Mouse (Mus musculus) limb, embryonic 15.5 days (tissue): Measurements from ENCODE around the gene Coa3. TPM values are rescaled to one million over a fixed set of nuclear protein-coding genes. Genes with fewer than 3 reads are reported as not detected.
A peak's percentile ranks its signal among the peaks of the same experiment; 100 is the strongest.

Experiments used
- ATAC-seq: fragments of 200-750 bp; cut with Nextera tagmentation; 2 replicates; pipeline ENCODE4 v1.8.0; 2017; ENCODE audit warnings: low read depth, moderate TSS enrichment; ENCODE audit not compliant: insufficient number of reproducible peaks, low FRiP score, low TSS enrichment
- H3K27ac ChIP-seq: fragments of 300-500 bp; sonication (generic); 2 replicates; pipeline ENCODE4 v1.5.1; 2015; ENCODE audit warnings: moderate library complexity, mild to moderate bottlenecking, inconsistent platforms
- H3K27me3 ChIP-seq: fragments of 300-500 bp; sonication (generic); 2 replicates; pipeline ENCODE4 v1.6.1; 2015; ENCODE audit warnings: inconsistent platforms
- H3K36me3 ChIP-seq: fragments of 300-500 bp; sonication (generic); 2 replicates; pipeline ENCODE4 v1.6.1; 2015; ENCODE audit warnings: inconsistent platforms
- H3K4me1 ChIP-seq: fragments of 300-500 bp; sonication (generic); 2 replicates; pipeline ENCODE4 v1.6.1; 2015; ENCODE audit warnings: inconsistent platforms
- H3K4me2 ChIP-seq: fragments of 300-500 bp; sonication (generic); 2 replicates; pipeline ENCODE4 v1.6.1; 2015; ENCODE audit warnings: mild to moderate bottlenecking, inconsistent platforms
- H3K4me3 ChIP-seq: fragments of 300-500 bp; sonication (generic); 2 replicates; pipeline ENCODE4 v1.5.1; 2015; ENCODE audit warnings: mild to moderate bottlenecking, inconsistent platforms
- H3K9ac ChIP-seq: fragments of 300-500 bp; sonication (generic); 2 replicates; pipeline ENCODE4 v1.6.1; 2015; ENCODE audit warnings: inconsistent platforms
- H3K9me3 ChIP-seq: fragments of 300-500 bp; sonication (generic); 2 replicates; pipeline ENCODE4 v1.6.1; 2016; ENCODE audit warnings: inconsistent platforms
- WGBS: fragments of 180-500 bp; shearing (Covaris S2); methylation state at CpG from one replicate; pipeline ENCODE4 v1.1.7; 2015; 5-methylcytosine and 5-hydroxymethylcytosine counted together
- polyA plus RNA-seq: library from polyadenylated mRNA; unstranded; fragments of >200 nt; fragmentation: Nextera tagmentation; extraction: Ambion mirVana; gene quantifications from 2 replicates; pipeline ENCODE4 v1.2.1, GENCODE M21; 2015

Coa3 gene
- polyA plus RNA-seq, 1 experiment from 2014 or later: 154 TPM

DNA sequence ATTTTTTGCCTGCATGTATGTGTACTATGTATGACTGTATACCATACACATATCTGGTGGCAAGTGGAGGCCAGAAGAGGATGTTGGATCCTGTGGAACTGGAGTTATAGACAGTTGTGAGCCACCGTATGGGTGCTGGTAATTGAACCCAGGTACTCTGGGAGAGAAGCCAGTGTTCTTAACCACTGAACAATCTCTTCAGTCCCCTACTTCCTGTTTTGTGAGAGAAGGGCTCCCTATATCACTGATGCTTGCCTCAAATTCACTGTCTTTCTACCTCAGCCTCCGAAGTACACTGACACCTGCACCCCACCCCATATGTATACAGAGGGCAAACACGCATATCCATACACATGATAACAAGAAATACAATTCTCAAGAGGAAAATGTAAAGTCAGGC is 32.2 kb upstream of the Coa3 start:
- ATAC-seq: no peak
- Histone ChIP-seq H3K4me1 (no peaks in the 10 kb centered on the region), H3K9ac (no peak overlapping the region), H3K4me3 (no peak overlapping the region), H3K27me3 (no peaks in the 10 kb centered on the region), H3K4me2 (no peak overlapping the region), H3K27ac (no peak overlapping the region), H3K36me3 (no peaks in the 10 kb centered on the region), H3K9me3 (no peaks in the 10 kb centered on the region)
- WGBS: 85% methylated on average over 3 of the region's 3 CpGs

DNA sequence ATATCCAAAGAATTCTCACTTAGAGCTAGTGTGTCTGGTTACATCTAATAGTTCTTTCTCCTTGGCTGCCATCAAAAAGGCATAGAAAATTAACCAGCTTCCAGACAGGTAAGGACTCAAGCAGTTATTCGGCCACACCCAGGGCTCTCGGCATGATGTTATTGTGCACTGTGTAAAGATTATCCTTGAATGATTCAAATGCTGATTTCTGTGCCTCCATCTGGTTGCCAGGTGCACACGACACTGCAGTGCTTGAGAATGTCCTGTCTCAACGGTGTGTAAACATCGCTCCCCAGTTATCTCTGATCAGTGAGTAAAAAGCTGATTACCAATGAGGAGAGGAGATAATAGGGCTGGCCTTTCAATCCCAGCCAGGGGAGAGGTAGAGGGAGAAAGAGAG is 28.8 kb upstream of the Coa3 start:
- 37% methylated on average over 5 of the region's 5 CpGs for WGBS
- no peaks in the 10 kb centered on the region for H3K27me3 ChIP-seq

DNA sequence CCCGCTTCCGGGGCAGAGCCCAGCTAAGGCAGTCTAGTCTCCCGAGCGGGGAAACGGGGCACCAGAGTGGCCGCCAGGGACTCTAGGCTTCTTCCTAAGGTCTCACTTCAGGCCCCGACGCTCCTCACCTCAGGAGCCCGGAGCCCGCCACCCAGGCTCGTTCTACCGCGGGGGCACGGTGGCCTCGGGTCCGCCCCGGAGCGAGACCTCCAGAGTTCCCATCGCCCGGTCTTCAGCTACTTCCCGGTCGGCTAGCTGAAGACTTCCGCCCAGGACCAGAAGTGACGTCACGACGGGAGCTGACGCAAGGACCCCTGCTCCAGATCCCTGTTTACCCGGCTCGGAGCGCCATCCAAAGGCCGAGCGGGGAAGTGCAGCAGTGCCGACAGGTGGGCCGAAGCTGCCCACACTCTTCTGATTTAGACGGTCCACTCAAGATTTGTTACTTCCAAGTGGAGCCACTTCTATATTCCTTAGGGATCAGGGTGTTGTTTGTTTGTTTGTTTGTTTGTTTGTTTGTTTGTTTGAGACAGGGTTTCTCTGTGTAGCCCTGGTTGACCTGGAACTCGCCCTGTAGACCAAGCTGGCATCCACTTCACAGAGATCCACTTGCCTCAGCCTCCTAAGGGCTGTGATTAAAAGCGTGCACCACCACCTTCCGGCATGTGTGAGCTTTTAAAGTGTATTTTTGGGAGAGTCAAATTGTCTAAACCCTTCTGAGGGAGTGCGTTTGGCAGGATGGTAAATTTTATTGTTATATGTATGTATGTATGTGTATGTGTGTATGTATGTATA is 23.3 kb upstream of the Coa3 start, which contains the start of gene Becn1:
TSS of gene Becn1 (minus strand) at position 283 of the 795 bp plus-strand sequence.
- H3K4me3 ChIP-seq: peak within 1 kb of the TSS; percentile 85
- 6% methylated on average over 39 of the region's 39 CpGs for WGBS
- peak within 1 kb of the TSS; percentile 89 for H3K9ac ChIP-seq
- peaks cover 21% of the 10 kb centered on the region for H3K4me1 ChIP-seq
- no peaks in the 10 kb centered on the region for H3K27me3 ChIP-seq
- peak; percentile 86 for ATAC-seq
- H3K9me3 ChIP-seq: no peaks in the 10 kb centered on the region
- H3K4me2 ChIP-seq: peak within 1 kb of the TSS; percentile 67
- peak within 1 kb of the TSS; percentile 4; the same call in 1 of the 2 replicates for H3K27ac ChIP-seq
- H3K36me3 ChIP-seq: peaks cover 21% of the 10 kb centered on the region

More for the DNA sequence above, 28.8 kb upstream of the Coa3 start:
- Histone ChIP-seq H3K27ac (no peak overlapping the region), H3K9ac (no peak overlapping the region), H3K4me2 (no peak overlapping the region), H3K4me1 (no peaks in the 10 kb centered on the region), H3K4me3 (no peak overlapping the region), H3K9me3 (no peaks in the 10 kb centered on the region), H3K36me3 (no peaks in the 10 kb centered on the region)
- ATAC-seq: no peak

- peak overlapping the region; percentile 89 for H3K9ac ChIP-seq
- peak overlapping the region; percentile 67 for H3K4me2 ChIP-seq
- H3K27ac ChIP-seq: peak overlapping the region; percentile 4; the same call in 1 of the 2 replicates
- H3K9me3 ChIP-seq: no peaks in the 10 kb centered on the region
- WGBS: 13% methylated on average over 26 of the region's 26 CpGs
- peaks cover 21% of the 10 kb centered on the region for H3K36me3 ChIP-seq
- 0 out of 2 replicates have a peak, but pooled peaks have one; percentile 19 for ATAC-seq
- H3K4me3 ChIP-seq: peak overlapping the region; percentile 85
- peaks cover 21% of the 10 kb centered on the region for H3K4me1 ChIP-seq
- H3K27me3 ChIP-seq: no peaks in the 10 kb centered on the region
Observed at GRCm38 (mm10) chr11:101301299-101302003, 22.5 kb upstream of the Coa3 start.

GRCm38 (mm10) chr11:101300881-101301280 is 22.0 kb upstream of the Coa3 start:
- Histone ChIP-seq H3K9me3 (no peaks in the 10 kb centered on the region), H3K4me2 (peak overlapping the region; percentile 67), H3K36me3 (peaks cover 23% of the 10 kb centered on the region), H3K9ac (0 out of 2 replicates have a peak overlapping the region, but pooled peaks have one; percentile 89), H3K4me1 (peaks cover 21% of the 10 kb centered on the region), H3K27ac (no peak overlapping the region), H3K4me3 (peak overlapping the region; percentile 85), H3K27me3 (no peaks in the 10 kb centered on the region)
- ATAC-seq: no peak
- WGBS: 68% methylated on average over 7 of the region's 7 CpGs

DNA sequence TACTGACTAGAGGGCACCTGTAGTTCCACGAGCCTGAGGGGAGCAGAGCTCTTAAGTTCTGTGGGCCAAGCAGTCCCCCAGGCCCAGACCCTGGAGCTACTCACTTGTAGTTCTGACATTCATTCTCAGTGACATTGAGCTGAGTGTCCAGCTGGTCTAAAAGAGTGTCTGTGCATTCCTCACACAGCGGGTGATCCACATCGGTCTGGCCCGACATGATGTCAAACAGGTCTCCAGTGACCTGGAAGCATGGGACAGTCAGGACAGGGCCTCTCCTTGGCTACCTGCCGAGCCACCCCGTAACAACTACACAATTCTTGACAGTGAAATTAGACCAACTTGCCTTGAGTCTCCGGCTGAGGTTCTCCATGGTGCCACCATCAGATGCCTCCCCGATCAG is 16.3 kb upstream of the Coa3 start:
- Histone ChIP-seq H3K4me2 (no peak overlapping the region), H3K27ac (no peak overlapping the region), H3K27me3 (no peaks in the 10 kb centered on the region), H3K36me3 (peaks cover 73% of the 10 kb centered on the region), H3K4me1 (peaks cover 4% of the 10 kb centered on the region), H3K4me3 (no peak overlapping the region), H3K9ac (no peak overlapping the region), H3K9me3 (no peaks in the 10 kb centered on the region)
- no peak; the same call in 1 of the 2 replicates for ATAC-seq
- 95% methylated on average over 8 of the region's 8 CpGs for WGBS

DNA sequence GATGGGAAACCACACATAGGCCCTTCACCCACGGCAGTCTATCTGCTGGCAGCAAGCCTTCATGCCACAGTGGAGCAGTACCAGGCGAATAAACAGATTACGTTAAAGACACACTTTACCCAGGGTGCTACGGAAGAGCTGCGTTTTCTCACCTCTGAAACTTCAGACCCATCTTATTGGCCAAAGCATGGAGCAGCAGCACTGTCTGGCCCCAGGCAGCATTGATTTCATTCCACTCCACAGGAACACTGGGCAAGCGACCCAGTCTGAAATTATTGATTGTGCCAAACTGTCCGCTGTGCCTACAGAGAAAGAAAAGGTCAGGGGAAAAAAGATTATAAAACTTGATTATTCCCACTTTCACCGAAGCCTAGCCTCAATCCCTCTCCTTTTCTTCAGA is 12.3 kb upstream of the Coa3 start:
- no peak overlapping the region for H3K4me2 ChIP-seq
- H3K9me3 ChIP-seq: no peaks in the 10 kb centered on the region
- H3K27me3 ChIP-seq: no peaks in the 10 kb centered on the region
- H3K27ac ChIP-seq: no peak overlapping the region
- no peaks in the 10 kb centered on the region for H3K4me1 ChIP-seq
- peaks cover 84% of the 10 kb centered on the region for H3K36me3 ChIP-seq
- WGBS: 94% methylated on average over 8 of the region's 8 CpGs
- no peak overlapping the region for H3K9ac ChIP-seq
- H3K4me3 ChIP-seq: no peak overlapping the region
- ATAC-seq: no peak

- H3K27ac ChIP-seq: no peak overlapping the region
- H3K36me3 ChIP-seq: peaks cover 54% of the 10 kb centered on the region
Observed at GRCm38 (mm10) chr11:101287306-101287705, 8.4 kb upstream of the Coa3 start.

DNA sequence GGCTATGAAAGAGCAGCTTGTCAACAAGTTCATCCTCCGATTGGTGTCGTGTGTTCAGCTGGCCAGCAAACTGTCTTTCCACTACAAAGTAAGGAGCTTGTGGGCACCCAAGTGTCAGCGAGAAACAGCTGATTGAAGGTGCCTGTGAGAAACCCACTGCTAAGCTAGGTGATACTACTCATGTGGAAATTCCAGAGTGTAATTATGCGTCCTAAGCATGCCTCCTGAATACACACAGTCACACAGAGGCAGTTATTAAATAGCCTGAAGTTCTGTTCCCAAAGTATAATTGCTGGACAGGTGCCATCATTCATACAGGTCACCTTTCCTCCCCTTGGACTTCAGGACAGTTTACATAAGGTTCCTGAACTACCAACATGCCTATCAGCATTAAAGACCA is 4.9 kb upstream of the Coa3 start:
- Histone ChIP-seq H3K4me3 (no peak overlapping the region), H3K27me3 (peaks cover 5% of the 10 kb centered on the region; the same call in 1 of the 2 replicates), H3K9me3 (no peaks in the 10 kb centered on the region), H3K4me1 (peaks cover 7% of the 10 kb centered on the region), H3K9ac (no peak overlapping the region), H3K4me2 (no peak overlapping the region), H3K27ac (no peak overlapping the region), H3K36me3 (peaks cover 22% of the 10 kb centered on the region)
- ATAC-seq: no peak
- WGBS: 63% methylated on average over 4 of the region's 4 CpGs

More at GRCm38 (mm10) chr11:101287306-101287705, 8.4 kb upstream of the Coa3 start:
- Histone ChIP-seq H3K4me3 (no peak overlapping the region), H3K27me3 (no peaks in the 10 kb centered on the region), H3K9ac (no peak overlapping the region), H3K9me3 (no peaks in the 10 kb centered on the region), H3K4me2 (no peak overlapping the region), H3K4me1 (no peaks in the 10 kb centered on the region)
- WGBS: 86% methylated on average over 9 of the region's 9 CpGs
- ATAC-seq: no peak

- Histone ChIP-seq H3K4me2 (no peak overlapping the region), H3K9ac (no peak overlapping the region), H3K27me3 (peaks cover 5% of the 10 kb centered on the region; the same call in 1 of the 2 replicates), H3K27ac (no peak overlapping the region), H3K9me3 (no peaks in the 10 kb centered on the region), H3K4me3 (no peak overlapping the region), H3K36me3 (peaks cover 16% of the 10 kb centered on the region), H3K4me1 (peaks cover 12% of the 10 kb centered on the region)
- WGBS: 37% methylated on average over 5 of the region's 5 CpGs
- ATAC-seq: no peak
Observed at GRCm38 (mm10) chr11:101282896-101283295, 4.0 kb upstream of the Coa3 start.

DNA sequence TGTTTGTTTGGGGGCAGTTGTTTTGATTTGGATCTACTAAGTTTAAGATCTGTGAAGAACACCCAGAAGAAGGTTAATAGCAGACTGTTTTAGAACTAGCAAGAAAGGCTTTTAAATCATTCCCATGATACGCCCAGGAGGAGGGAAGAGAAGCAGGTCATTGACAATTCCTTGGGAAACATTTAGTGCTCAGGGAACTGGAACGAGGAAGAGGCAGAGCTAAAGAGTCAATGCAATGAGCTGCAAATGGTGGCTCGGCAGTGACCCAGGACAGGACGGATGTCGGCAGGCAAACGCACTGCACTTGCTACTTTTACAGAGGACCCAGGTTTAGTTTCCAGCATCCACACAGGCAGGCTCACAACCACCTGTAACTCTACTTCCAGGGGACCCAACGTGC is 1.9 kb upstream of the Coa3 start:
- Histone ChIP-seq H3K27me3 (peaks cover 5% of the 10 kb centered on the region; the same call in 1 of the 2 replicates), H3K4me1 (peaks cover 29% of the 10 kb centered on the region), H3K4me3 (no peak overlapping the region), H3K36me3 (peaks cover 9% of the 10 kb centered on the region; the same call in 1 of the 2 replicates), H3K4me2 (no peak overlapping the region), H3K9me3 (no peaks in the 10 kb centered on the region), H3K9ac (no peak overlapping the region), H3K27ac (no peak overlapping the region)
- ATAC-seq: no peak
- WGBS: 42% methylated on average over 7 of the region's 7 CpGs

DNA sequence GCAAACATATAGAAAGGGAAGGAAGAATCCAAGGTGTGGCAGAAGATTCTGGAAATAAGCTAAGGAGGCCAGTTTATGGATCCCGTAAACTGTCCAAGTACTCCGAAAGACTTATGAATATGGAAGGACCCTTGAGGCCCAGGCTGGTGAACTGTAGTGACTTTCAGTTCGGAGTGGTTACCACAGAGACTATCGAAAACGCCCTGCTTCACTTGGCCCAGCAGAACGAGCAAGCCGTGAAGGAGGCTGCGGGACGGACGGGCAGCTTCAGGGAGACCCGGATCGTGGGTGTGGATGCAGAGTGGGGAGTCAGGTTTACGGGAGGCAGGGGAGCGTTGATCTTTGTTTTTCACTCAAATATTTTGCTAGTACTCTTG is 267 bp upstream of the Coa3 start:
- ATAC-seq: no peak
- peaks cover 12% of the 10 kb centered on the region; the same call in 1 of the 2 replicates for H3K36me3 ChIP-seq
- H3K9ac ChIP-seq: no peak overlapping the region
- peaks cover 29% of the 10 kb centered on the region for H3K4me1 ChIP-seq
- H3K4me3 ChIP-seq: peak overlapping the region; percentile 78
- WGBS: 55% methylated on average over 14 of the region's 14 CpGs
- no peaks in the 10 kb centered on the region for H3K9me3 ChIP-seq
- no peak overlapping the region for H3K27ac ChIP-seq
- H3K4me2 ChIP-seq: peak overlapping the region; percentile 68
- peaks cover 5% of the 10 kb centered on the region; the same call in 1 of the 2 replicates for H3K27me3 ChIP-seq
